Mouse (Mus musculus) liver, embryonic 14.5 days (tissue): ENCODE results near the gene Epb41l4b. TPM values are rescaled to one million over a fixed set of nuclear protein-coding genes. Genes with fewer than 3 reads are reported as not detected.

ENCODE experiments used
- ATAC-seq: fragments of 200-750 bp; cut with Nextera tagmentation; 2 replicates; pipeline ENCODE4 v1.8.0; 2017; ENCODE audit warnings: moderate number of reproducible peaks, mild to moderate bottlenecking, moderate library complexity; ENCODE audit not compliant: insufficient read depth
- DNase-seq, 3 experiments: peaks; one replicate each; pipeline ENCODE4 v3.0.0-alpha.2; 2012 to 2013; ENCODE audit warnings: low read depth in 3 of 3, low spot score in 3 of 3
- H3K27ac ChIP-seq: fragments of 300-500 bp; sonication (generic); 2 replicates; pipeline ENCODE4 v1.5.1; 2014; ENCODE audit warnings: moderate library complexity, mild to moderate bottlenecking, control low read depth, inconsistent platforms
- H3K27me3 ChIP-seq: fragments of 300-500 bp; sonication (generic); 2 replicates; pipeline ENCODE4 v1.6.1; 2014; ENCODE audit warnings: mild to moderate bottlenecking, low read length, moderate library complexity; ENCODE audit not compliant: control insufficient read depth, insufficient read depth
- H3K36me3 ChIP-seq: fragments of 300-500 bp; sonication (generic); replicated peaks from 2 replicates; pipeline ENCODE4 v1.6.1; 2014; ENCODE audit warnings: low read depth; ENCODE audit not compliant: control insufficient read depth, insufficient read depth
- H3K4me1 ChIP-seq, 2 experiments: fragments of 200-500 bp in 1 of 2; fragments of 300-500 bp in 1 of 2; sonication (generic) in 1 of 2; replicated peaks; 2 replicates each; pipeline ENCODE4 v1.6.1; 2012 to 2014; ENCODE audit warnings: antibody characterized with exemption in 1 of 2, inconsistent platforms in 1 of 2, low read length in 1 of 2; ENCODE audit not compliant: control insufficient read depth in 2 of 2, insufficient read depth in 2 of 2
- H3K4me2 ChIP-seq: fragments of 300-500 bp; sonication (generic); 2 replicates; pipeline ENCODE4 v1.6.1; 2014; ENCODE audit warnings: low read depth, mild to moderate bottlenecking, control low read depth, moderate library complexity
- H3K4me3 ChIP-seq, 2 experiments: fragments of 200-500 bp in 1 of 2; fragments of 300-500 bp in 1 of 2; sonication (generic) in 1 of 2; 2 replicates each; pipeline ENCODE4 v1.5.1; 2012 to 2014; ENCODE audit warnings: low read depth in 2 of 2, low read length in 2 of 2, mild to moderate bottlenecking in 2 of 2, control low read depth in 1 of 2, inconsistent platforms in 1 of 2, moderate library complexity in 1 of 2; ENCODE audit not compliant: insufficient read depth in 1 of 2
- H3K9ac ChIP-seq: fragments of 300-500 bp; sonication (generic); replicated peaks from 2 replicates; pipeline ENCODE4 v1.6.1; 2014; ENCODE audit warnings: mild to moderate bottlenecking, control low read depth, moderate library complexity
- H3K9me3 ChIP-seq: fragments of 300-500 bp; sonication (generic); 2 replicates; pipeline ENCODE4 v1.6.1; 2016; ENCODE audit warnings: low read length, mixed read lengths; ENCODE audit not compliant: control insufficient read depth
- CTCF ChIP-seq: IDR thresholded peaks from 2 replicates; pipeline ENCODE4 v1.5.1; 2016; ENCODE audit warnings: antibody characterized with exemption, low read depth, control low read depth
- EP300 ChIP-seq: IDR thresholded peaks from 2 replicates; pipeline ENCODE4 v1.6.1; 2016; ENCODE audit warnings: antibody characterized with exemption, low read depth
- WGBS: fragments of 180-500 bp; shearing (Covaris S2); extraction: QIAGEN DNeasy Blood & Tissue Kit; methylation state at CpG from one replicate; pipeline ENCODE4 v1.1.7; 2014; ENCODE audit not compliant: insufficient replicate concordance; 5-methylcytosine and 5-hydroxymethylcytosine counted together
- polyA plus RNA-seq, 2 experiments: library from polyadenylated mRNA; depleted of rRNA in 1 of 2; stranded (reverse) in 1 of 2; unstranded in 1 of 2; fragments of >200 nt; fragmentation: Nextera tagmentation in 1 of 2; extraction: Ambion mirVana in 1 of 2; gene quantifications; 2 replicates each; pipeline versions ENCODE4 v1.2.1 to v1.2.3; 2012 to 2014

Gene Epb41l4b
- polyA plus RNA-seq, 2 experiments: 2.1 to 2.2 TPM

- H3K4me1 ChIP-seq: peaks cover 23 to 40% of the 10 kb centered on the region in 2 experiments
- whole genome bisulfite sequencing: 47% methylated on average over 19 of the region's 19 CpGs
- no peaks in the 10 kb centered on the region for H3K27me3 ChIP-seq
- peak overlapping the region; percentile 44 for H3K4me2 ChIP-seq
- peak overlapping the region; percentile 66 for H3K27ac ChIP-seq
- no peaks in the 10 kb centered on the region for H3K36me3 ChIP-seq
- peak overlapping the region; percentile 7; the same call in 1 of the 2 replicates for H3K9ac ChIP-seq
- DNase-seq: peak in 2 of 3 experiments; percentile 34 to 50
- H3K9me3 ChIP-seq: no peaks in the 10 kb centered on the region
- TF ChIP-seq EP300 (peak; percentile 53), CTCF (no peak)
- no peak overlapping the region for H3K4me3 ChIP-seq
- ATAC-seq: peak; percentile 60
Measured at GRCm38 (mm10) chr4:57114617-57115592, 28.3 kb downstream of the Epb41l4b start.

GRCm38 (mm10) chr4:57113472-57114216 is 29.6 kb downstream of the Epb41l4b start:
- DNase-seq: no peak
- H3K9me3 ChIP-seq: no peaks in the 10 kb centered on the region
- no peaks in the 10 kb centered on the region for H3K27me3 ChIP-seq
- TF ChIP-seq EP300: no peak
- no peak for TF ChIP-seq CTCF
- no peaks in the 10 kb centered on the region for H3K36me3 ChIP-seq
- no peak for ATAC-seq
- H3K9ac ChIP-seq: no peak overlapping the region
- no peak overlapping the region for H3K27ac ChIP-seq
- no peak overlapping the region for H3K4me2 ChIP-seq
- WGBS: 57% methylated on average over 7 of the region's 7 CpGs
- peaks cover 23 to 35% of the 10 kb centered on the region in 2 experiments for H3K4me1 ChIP-seq
- H3K4me3 ChIP-seq: no peak overlapping the region

GRCm38 (mm10) chr4:57111992-57112540 is 31.2 kb downstream of the Epb41l4b start:
- no peak for DNase-seq

GRCm38 (mm10) chr4:57111411-57111810 is 31.8 kb downstream of the Epb41l4b start:
- peaks cover 19 to 30% of the 10 kb centered on the region in 2 experiments for H3K4me1 ChIP-seq
- no peaks in the 10 kb centered on the region for H3K9me3 ChIP-seq
- ATAC-seq (no peak), DNase-seq (no peak)
- H3K27me3 ChIP-seq: no peaks in the 10 kb centered on the region
- WGBS: 62% methylated on average over 4 of the region's 4 CpGs
- no peak overlapping the region for H3K27ac ChIP-seq
- H3K36me3 ChIP-seq: no peaks in the 10 kb centered on the region
- H3K4me2 ChIP-seq: no peak overlapping the region
- peak; percentile 26; the same call in 1 of the 2 replicates for TF ChIP-seq CTCF
- TF ChIP-seq EP300: no peak
- H3K9ac ChIP-seq: no peak overlapping the region
- H3K4me3 ChIP-seq: no peak overlapping the region

More at GRCm38 (mm10) chr4:57111992-57112540, 31.2 kb downstream of the Epb41l4b start:
- H3K4me1 ChIP-seq: peaks cover 23 to 35% of the 10 kb centered on the region in 2 experiments
- no peaks in the 10 kb centered on the region for H3K36me3 ChIP-seq
- H3K27ac ChIP-seq: no peak overlapping the region
- TF ChIP-seq CTCF (no peak), EP300 (no peak)
- no peak overlapping the region for H3K9ac ChIP-seq
- WGBS: 69% methylated on average over 11 of the region's 11 CpGs
- H3K9me3 ChIP-seq: no peaks in the 10 kb centered on the region
- no peak for ATAC-seq
- no peak overlapping the region for H3K4me3 ChIP-seq
- no peaks in the 10 kb centered on the region for H3K27me3 ChIP-seq
- no peak overlapping the region for H3K4me2 ChIP-seq
